Mouse (Mus musculus): ENCODE data around the gene Tent5d. TPM values are rescaled to one million over a fixed set of nuclear protein-coding genes. Genes with fewer than 3 reads are reported as not detected.

Tent5d gene
- polyA plus RNA-seq, 1 experiment from 2014 or later: not detected

Other genes starting within 250 kb of the Tent5d start
- gene Tbx22, start 124.6 kb upstream of the Tent5d start, polyA plus RNA-seq (2015; fragmentation: Nextera tagmentation; extraction: Ambion mirVana): 0.06 and 0.12 TPM in 2 replicates
- 9.6 and 11.4 TPM in 2 replicates for gene 2610002M06Rik, start 23.7 kb downstream of the Tent5d start, polyA plus RNA-seq (2015; fragmentation: Nextera tagmentation; extraction: Ambion mirVana)
- not detected in 2 replicates for gene Gm732, start 155.9 kb downstream of the Tent5d start, polyA plus RNA-seq (2015; fragmentation: Nextera tagmentation; extraction: Ambion mirVana)